Mouse (Mus musculus) natural killer cell, adult 2 months (primary cell): Measurements from ENCODE around the gene Nlgn1.

Experiments used
- DNase-seq, 2 experiments: peaks; one replicate each; pipeline ENCODE4 v3.0.0; 2022; ENCODE audit warnings: low spot score in 2 of 2

The Nlgn1 gene

DNA sequence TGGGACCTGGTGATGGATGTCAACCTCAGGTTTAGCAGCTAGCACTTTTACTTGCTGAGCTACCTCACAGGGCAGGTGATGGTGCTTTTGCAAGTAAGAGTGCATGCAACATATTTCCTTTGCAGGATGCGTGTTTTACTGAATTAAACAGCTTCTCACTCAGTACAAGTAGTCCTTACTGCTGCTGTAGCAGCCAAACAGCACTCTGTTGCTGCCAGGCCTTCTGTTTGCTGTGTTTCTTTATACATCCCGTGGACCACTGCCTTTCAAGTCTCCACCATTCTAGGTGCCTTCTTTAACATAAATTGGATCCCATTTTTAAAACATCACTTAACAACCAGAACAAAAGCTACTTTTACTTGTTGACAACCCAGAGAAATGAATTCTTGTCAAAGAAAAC is 502.0 kb downstream of the Nlgn1 start:
- no peak for DNase-seq

DNA sequence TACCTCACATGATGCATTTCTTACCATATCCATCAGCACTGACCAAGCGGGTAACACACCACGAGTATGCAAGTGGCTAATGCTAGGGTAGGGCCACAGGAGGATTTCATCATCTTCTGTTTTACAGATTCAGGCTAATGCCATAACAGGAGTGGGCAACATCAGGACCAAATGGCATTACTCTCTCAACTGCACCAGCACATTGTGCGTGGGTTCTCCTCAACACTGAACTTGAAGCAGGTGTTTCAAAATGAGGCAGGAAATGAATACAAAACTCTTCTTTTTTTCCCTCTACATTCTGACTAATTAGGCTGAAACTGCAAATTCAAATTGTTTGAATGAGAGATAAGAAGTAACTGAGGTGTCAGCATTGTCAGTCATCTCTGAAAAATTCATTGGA is 518.9 kb downstream of the Nlgn1 start:
- DNase-seq: no peak

DNA sequence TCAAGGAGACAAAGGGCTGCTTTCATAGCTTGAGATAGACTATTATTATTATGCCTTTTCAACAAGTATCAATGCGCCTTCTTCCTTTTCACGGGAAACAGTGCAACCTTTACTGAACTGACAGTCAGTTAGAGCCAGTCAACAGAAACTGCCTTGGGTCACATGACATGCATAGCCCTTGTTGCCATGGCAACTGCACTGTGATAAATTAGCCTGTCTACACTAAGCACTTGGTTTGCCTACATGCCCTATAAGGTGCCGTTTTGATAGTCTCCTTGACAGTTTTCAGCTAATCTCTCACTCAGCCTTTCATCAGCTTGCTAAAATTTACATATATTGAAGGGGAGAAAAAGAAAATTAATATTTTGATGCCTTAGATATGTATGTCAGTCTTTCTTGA is 524.7 kb downstream of the Nlgn1 start:
- no peak for DNase-seq

DNA sequence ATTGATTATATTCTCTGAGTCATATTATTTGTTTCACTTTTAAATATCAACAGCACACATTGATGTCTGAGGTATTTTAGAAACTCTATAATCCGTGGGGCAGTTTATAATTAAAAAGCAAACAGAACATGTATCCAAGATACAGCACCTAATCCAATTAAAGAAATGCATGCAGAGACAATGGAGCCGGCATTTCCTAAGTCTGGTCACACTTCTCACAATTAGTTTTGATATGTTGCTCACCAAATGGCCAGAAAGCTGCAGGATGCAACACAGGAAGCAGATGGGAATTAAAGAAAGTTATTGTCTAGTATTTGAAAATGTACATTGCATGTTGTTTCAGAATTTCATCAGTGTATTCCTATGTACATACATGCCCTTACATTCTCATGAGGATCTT is 550.6 kb downstream of the Nlgn1 start:
- DNase-seq: no peak

DNA sequence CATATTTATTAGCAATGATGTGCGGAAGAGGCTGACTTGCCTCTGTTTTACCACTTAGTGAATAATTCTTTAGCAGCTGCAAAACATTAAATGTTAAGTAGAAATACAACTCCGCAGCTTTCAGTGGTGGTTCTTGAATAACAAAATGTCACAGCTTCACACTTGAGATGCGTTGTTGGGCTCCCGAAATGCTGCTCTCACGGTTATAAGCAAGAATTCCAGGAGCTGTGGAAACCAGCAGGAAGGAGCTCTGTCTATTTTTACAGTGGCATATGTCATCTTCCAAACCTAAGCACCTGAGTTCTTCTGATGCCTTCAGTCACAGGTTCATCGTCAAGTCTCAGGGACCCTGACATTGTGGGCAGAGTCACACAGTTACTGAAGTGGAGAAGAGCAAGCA is 556.8 kb downstream of the Nlgn1 start:
- DNase-seq: no peak

DNA sequence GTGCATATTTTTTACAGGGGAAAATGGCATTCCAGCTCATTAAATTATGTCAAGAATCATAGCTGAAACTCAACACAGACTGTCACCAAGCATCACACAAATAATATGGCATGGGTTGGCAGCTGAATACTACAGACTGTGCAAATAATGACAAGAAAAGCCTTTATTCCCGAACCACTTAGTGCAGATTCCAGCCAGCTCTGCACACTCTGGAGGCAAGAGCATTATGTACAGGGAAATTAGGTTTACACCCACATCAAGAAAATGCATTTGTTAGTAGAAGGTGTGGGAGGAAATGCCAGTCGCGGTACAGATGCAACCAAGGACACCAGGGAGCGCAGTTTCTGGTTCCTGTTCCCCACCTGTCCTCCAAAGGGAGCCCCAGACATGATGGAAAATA is 558.4 kb downstream of the Nlgn1 start:
- DNase-seq: no peak

DNA sequence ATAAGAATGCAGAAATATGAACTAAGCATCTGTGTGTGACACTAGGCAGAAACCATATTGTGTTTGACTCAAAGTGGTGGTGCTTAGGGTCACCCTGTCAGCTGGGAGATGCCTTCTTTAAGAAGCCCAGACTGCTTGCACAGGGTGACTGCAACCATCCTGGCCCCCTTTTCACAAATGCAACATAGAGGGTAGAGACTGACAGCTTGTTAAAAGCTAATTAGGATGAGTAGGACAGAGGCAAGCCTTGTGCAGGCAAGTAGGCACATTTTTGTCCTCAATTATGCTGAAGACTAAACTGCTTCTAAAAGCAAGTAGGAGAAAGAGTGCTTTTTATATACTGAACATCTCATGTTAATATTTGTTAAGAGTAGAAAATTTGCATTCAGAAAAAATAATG is 558.8 kb downstream of the Nlgn1 start:
- no peak for DNase-seq

DNA sequence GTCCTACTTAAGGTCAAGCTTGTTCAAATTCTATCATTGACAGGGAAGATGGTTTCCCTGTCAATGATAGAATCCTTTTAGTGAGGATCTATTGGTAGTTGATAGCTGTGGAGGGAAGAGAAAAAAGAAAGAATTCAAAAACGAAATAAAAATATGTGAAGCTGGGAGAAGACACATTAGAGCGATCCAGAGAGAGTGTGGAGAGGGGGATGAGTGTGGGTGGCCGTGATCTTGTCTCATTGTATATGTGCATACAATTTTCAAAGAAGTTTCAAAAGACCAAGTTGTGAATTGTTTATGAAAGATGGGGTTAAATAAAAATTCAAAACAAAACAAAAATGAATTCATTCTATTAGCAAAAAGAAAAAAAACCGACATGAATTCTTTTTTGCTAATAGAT is 568.6 kb downstream of the Nlgn1 start:
- no peak for DNase-seq

DNA sequence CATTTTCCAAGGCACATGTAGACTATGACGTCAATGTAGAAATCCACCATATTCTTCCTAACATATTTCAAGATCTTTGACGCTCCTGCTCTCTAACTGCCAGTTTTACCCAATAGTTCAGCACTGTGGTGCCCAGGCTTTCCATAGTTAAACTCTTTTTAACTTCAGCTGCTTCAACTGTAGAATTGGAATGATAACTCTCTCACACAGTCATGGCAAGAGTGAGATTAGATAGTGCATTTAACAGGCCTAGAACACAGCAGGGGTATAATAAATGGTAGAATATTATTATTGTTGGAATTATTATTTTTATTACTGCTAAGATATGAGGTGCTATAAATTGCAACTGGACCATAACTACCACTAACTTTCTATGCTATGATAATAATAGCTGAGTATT is 574.4 kb downstream of the Nlgn1 start:
- DNase-seq: no peak

DNA sequence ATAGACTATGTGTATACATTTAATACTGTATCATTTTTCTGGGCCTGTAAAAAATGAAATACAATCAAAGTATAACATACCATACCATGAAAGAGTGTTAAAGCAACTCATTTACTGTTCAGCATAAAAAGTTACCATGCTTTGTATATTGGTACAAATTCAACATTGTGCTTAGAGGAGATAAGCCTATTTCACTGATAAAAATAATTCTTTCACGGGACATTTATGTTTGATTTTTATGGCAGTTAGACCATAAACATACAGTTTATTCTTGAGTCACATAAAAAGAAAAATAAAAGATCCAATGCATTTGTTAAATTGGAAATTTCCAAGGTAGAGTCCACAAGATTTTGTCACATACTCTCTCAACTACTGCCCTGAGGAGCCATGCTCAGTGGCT is 608.1 kb downstream of the Nlgn1 start:
- no peak for DNase-seq

DNA sequence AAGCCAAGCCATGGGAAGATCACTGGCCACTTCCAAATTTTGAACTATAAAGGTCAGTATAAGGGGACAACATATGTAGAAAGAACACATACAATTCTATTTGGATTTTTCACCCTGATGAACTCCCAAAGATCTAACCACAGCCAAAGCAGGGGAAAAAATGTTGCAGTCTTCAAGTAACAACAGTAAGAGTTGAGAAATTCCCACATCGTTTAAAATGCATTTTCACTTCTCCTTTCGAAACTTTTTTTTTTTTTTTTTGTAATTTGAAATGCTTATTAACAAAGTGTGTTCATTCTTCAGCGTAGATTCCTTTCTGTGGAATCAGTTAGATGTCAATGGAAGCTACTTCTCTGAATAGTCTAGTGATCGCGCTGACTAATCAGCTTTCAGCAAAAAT is 610.8 kb downstream of the Nlgn1 start:
- DNase-seq: no peak

DNA sequence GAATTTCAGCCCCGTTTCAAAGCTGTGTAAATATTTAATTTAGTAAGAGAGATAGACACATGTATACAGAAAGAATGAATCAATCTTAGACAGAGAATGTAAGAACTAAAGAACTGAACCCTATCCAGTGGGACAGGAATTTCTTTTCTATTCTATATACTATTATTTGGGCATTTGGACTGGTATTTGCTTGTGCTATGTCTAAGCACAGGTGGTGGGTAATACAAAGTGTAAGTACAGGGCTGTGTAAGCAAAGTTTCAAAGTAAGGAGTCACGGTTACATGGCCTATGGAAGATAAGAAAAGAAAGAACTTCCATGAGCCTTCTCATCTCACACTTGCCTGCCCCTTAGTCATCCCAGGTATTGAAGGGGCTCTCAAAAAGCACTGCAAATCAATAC is 624.9 kb downstream of the Nlgn1 start:
- DNase-seq: no peak

DNA sequence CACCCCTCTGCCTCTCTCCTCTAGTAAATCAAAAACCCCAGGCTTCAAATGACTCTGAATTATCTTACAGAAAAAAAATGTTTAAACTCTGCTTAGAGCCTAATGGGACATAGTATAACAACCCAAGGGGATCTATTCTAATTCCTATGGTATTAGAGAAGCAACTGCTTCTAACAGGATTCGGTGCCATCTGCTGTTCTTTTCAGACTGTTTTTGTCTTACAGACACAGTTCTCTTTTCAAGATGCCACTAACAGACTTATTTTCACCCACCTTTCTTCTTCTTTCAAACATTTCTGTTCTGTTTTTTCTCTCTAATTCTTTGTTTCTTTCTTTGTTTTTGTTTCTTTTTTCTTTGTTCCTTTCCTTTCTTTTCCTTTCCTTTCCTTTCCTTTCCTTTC is 635.0 kb downstream of the Nlgn1 start:
- DNase-seq: no peak

DNA sequence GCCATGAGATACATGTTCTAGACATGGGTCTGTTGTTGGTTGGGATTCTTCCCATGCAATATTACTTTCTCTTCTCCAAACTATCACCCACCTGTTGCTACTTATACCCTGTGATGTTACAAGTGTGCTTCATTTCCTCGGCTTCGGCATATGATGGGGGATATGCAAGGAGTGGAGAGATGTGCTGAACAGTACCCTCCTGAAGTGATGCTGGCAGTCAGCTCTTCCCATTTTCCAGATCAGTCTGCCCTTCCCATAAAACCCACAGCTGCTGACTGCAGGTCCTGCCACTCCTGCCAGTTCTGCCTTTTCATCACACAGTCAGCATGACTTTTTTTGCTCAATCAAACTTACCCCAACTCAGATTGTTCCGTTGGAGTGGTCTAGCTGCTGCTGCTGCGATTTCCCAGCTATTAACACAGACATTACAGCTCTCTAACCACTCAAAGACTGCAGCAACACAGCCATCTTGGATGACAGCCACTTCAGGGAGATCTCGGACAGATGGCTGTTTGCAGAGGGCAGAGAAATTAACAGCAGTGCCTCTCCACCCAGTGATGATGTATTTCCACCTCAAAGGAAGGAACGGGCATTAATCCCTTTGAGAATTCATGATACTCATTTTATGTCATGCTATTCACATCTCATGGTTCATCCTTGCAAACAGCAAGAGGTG is 643.3 kb downstream of the Nlgn1 start:
- DNase-seq: no peak

DNA sequence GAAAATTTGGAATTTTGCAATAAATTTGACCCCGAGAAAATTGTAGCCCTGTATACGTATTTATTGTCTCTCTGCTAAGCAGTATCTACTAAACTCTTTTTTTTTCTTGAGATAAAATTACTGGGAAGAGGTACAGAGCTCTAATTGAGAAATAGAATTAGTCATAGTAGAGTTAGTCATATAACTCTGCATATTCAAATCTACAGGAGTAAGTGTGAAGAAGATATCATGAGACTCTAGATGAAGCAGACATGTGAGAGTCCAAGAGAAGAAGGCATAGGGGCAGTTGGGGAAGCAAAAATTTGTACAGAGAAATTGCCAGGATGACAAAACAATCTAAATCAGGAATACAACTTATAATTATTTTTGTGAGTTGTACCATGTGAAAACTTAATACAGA is 648.6 kb downstream of the Nlgn1 start:
- DNase-seq: no peak

DNA sequence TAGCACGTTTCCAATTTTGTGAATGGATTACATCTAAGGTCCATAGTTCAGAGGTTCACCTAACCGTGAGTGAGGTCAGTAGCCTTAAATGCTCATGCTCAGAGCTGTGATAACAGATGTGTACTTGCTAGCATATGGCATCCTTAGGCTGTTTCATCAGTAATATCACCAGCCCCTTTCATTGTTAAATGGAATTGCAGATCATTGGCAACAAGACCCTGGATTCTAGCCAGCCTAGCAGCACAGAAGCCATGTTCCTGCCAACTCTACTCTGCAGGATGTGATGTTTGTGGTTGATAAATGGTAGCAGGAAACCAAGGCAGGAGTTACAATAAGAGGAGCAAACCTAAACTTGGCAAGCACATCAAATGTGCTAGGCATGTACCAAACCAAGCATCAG is 652.9 kb downstream of the Nlgn1 start:
- DNase-seq: no peak

DNA sequence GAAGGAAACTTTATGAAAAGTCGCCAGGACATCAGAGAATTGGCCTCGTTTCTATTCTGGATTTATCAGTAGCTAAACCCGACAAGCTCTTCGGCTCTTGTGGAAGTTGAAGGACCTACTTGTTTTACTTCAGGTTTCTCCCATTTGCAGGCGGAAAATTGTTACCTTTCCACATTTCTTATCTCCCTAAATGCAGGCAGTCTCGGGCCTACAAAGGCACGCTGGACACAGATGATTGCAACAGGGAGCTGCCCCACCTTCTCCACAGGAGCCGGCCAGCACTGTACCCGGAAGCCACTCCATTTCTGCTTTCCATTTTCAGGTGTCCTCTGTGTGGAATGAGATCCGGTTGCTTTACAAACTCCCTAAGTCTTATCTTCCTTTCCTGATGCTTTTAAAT is 656.4 kb downstream of the Nlgn1 start:
- DNase-seq: no peak

DNA sequence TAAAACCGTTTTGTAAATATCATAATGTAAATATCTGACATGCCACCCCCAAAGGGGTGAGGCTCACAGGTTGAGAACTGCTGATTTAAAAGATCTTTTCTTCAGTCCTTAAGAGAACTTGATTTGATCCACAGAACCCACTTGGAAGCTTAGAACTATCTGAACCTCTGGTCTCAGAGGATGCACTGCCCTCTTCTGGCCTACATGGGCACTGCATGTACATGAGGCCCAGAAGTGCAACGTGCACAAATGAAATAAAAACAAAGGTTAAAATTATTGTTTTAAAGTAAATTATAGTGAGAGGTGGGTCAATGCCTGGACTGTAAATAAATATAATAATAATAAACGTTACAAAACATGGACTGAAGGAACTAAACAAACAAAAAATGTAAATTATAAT is 657.2 kb downstream of the Nlgn1 start:
- DNase-seq: no peak

DNA sequence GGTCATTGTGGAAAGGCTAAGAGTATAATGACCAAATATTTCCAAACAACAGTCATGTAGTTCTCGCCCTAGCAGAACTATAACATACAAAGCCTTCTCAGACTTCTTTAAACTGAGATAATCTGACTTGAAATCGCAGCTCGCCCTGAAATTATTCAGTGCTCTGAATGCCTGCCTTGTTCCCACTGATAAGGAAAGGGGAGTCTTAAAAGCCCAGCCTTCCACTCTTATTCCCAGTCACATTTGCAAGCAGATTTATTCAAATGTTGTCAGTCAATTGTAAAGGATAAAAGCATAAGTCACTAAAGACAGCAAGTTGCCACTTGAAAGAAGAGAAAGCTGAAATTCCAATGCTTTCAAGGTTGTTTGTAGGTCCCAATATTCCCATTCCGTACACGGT is 658.9 kb downstream of the Nlgn1 start:
- DNase-seq: no peak

DNA sequence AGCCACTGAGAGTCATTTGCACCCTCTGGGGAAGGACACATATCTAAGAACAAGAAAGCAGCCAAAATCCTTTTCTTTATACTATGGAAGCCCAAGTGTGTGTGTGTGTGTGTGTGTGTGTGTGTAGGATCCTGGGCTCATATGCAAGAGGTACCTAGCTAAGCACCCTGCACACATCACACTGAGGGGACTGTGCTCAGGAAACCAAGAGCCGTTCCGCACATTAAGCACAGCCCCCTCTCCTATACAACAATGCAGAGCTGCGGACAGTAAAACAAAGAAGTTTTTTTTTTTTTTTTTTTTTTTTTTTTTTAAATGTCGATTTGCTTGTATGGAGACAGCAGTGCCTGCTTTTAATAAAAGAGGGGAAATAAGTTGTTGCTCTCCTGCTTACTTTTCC is 659.5 kb downstream of the Nlgn1 start:
- no peak for DNase-seq

DNA sequence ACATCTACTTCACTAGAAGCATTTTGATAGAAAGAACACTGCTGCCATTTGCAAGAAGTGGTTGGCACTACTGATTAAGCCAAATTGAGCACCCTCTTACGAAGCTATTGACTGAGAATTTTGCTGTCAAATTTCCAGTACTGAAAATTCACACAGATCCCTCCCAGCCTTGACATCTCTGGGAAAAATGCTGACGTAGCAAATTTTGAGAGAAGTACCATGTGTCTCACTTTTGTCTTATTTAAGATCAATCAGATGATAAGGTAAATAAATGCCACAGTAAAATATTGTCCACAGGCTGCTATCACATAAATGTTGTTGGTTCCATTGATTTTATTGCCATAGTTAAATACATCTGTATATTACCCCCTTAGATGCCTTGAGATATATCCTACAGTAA is 668.8 kb downstream of the Nlgn1 start:
- DNase-seq: no peak

DNA sequence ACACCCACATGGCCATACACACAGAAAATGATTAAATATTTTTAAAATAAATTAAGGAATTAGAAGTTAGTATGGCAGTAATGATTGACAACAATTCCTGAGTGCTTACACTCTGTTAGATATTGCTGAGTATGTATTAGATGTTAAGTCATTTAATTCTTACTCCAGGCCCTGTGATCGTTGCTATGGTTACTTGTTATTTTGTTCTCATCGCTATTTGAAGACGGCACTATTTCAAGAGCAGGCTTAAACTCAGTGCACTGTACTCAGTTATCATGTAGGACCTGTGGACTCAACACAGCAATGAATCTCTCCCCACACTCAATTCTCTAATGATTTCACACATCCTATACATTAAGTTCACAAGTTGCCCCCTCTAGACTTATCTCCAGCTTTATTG is 672.0 kb downstream of the Nlgn1 start:
- no peak for DNase-seq

DNA sequence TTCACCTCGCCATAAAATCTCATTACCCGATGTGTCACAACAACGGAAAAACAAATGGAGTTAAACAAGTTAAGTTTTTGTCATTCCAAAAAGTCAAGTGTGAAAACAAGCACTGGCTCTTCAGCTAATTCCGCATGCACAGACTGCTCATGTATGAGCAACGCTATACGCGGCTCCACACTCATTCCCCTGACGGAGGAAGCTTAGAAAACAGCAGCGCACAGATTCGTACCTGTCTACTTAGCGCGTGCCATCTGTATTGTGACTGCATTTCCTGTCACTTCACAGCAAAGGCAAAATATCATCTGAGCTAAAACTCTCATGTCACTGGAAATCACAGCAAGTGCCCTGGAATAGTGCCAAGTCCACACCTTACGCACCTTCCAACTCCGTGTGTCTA is 674.3 kb downstream of the Nlgn1 start:
- DNase-seq: no peak

DNA sequence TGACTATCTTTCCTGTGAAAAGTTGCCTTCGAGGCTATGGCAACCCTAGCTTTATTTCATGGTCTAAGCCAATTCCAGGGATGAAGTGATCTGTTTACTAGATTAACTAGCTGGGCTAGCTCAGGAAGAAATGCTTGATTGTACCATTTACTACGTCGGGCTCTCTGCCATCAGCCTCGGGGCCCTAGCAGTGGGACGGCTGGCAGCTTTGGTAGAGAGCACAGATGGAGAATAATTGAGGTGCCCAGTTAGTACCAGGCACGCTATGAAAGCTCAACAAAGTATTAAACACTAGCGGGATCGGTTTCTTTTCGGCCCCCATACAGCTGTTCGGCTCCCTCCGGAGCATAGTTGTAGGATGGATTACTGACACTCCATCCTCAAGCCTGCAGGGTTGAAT is 675.2 kb downstream of the Nlgn1 start:
- DNase-seq: no peak

DNA sequence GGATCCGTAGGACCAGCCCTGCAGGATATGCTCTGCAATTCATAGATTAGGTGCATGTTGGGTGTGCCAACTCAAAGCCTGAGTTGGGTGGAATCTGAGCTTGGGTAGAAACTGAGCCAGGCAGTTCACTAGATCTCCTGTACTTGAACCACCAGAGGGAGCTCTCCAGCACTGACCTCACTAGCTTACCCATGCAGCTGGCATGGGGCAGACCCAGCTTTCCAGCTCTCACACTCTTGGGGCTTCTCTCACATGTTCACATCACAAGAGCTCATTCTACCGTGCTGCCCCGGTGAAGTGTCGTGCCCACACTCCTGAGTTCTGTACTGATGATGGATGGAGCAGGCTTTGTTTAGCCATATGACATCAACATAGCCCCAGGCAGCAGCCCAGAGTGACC is 679.2 kb downstream of the Nlgn1 start:
- no peak for DNase-seq
